Mouse (Mus musculus): ENCODE data around the gene Fbxo47.
A peak's percentile ranks its signal among the peaks of the same experiment; 100 is the strongest.

Fbxo47 gene

GRCm38 (mm10) chr11:97883918-97884600, at the start of gene Fbxo47:
Gene Fbxo47 (minus strand): TSS chr11:97884154.
- peak; percentile 98 for DNase-seq (ENCODE audit: low read depth, low spot score)

- no peak for DNase-seq (ENCODE audit: low read depth, low spot score)
Measured at GRCm38 (mm10) chr11:97933553-97933952, 49.6 kb upstream of the Fbxo47 start.

- DNase-seq (ENCODE audit: low read depth, low spot score) = no peak
Measured at GRCm38 (mm10) chr11:97928905-97929304, 45.0 kb upstream of the Fbxo47 start.

- DNase-seq (ENCODE audit: low read depth, low spot score) = no peak
Measured at GRCm38 (mm10) chr11:97924217-97924616, 40.3 kb upstream of the Fbxo47 start.

GRCm38 (mm10) chr11:97923639-97924038, 39.7 kb upstream of the Fbxo47 start:
- DNase-seq (ENCODE audit: low read depth, low spot score) = no peak

- no peak for DNase-seq (ENCODE audit: low read depth, low spot score)
Measured at GRCm38 (mm10) chr11:97915974-97916503, 32.1 kb upstream of the Fbxo47 start.

- no peak for DNase-seq (ENCODE audit: low read depth, low spot score)
Measured at GRCm38 (mm10) chr11:97915471-97915870, 31.5 kb upstream of the Fbxo47 start.

GRCm38 (mm10) chr11:97913111-97913510, 29.2 kb upstream of the Fbxo47 start:
- no peak for DNase-seq (ENCODE audit: low read depth, low spot score)

- DNase-seq (ENCODE audit: low read depth, low spot score) = no peak
Measured at GRCm38 (mm10) chr11:97908634-97909348, 24.8 kb upstream of the Fbxo47 start.

GRCm38 (mm10) chr11:97907935-97908334, 24.0 kb upstream of the Fbxo47 start:
- no peak for DNase-seq (ENCODE audit: low read depth, low spot score)

- DNase-seq (ENCODE audit: low read depth, low spot score) = no peak
Measured at GRCm38 (mm10) chr11:97906905-97907304, 23.0 kb upstream of the Fbxo47 start.

- no peak for DNase-seq (ENCODE audit: low read depth, low spot score)
Measured at GRCm38 (mm10) chr11:97905941-97906340, 22.0 kb upstream of the Fbxo47 start.

GRCm38 (mm10) chr11:97905540-97905939, 21.6 kb upstream of the Fbxo47 start:
- DNase-seq (ENCODE audit: low read depth, low spot score) = no peak

- no peak for DNase-seq (ENCODE audit: low read depth, low spot score)
Measured at GRCm38 (mm10) chr11:97904801-97905200, 20.8 kb upstream of the Fbxo47 start.

- no peak for DNase-seq (ENCODE audit: low read depth, low spot score)
Measured at GRCm38 (mm10) chr11:97901806-97902205, 17.9 kb upstream of the Fbxo47 start.

GRCm38 (mm10) chr11:97899822-97900221, 15.9 kb upstream of the Fbxo47 start:
- peak; percentile 86 for DNase-seq (ENCODE audit: low read depth, low spot score)

GRCm38 (mm10) chr11:97897568-97898185, 13.7 kb upstream of the Fbxo47 start:
- no peak for DNase-seq (ENCODE audit: low read depth, low spot score)

GRCm38 (mm10) chr11:97896655-97897054, 12.7 kb upstream of the Fbxo47 start:
- no peak for DNase-seq (ENCODE audit: low read depth, low spot score)

- DNase-seq (ENCODE audit: low read depth, low spot score) = no peak
Measured at GRCm38 (mm10) chr11:97891821-97892220, 7.9 kb upstream of the Fbxo47 start.

GRCm38 (mm10) chr11:97885296-97885915, 1.5 kb upstream of the Fbxo47 start:
- DNase-seq (ENCODE audit: low read depth, low spot score) = no peak

- DNase-seq (ENCODE audit: low read depth, low spot score) = no peak
Measured at GRCm38 (mm10) chr11:97884601-97885185, 739 bp upstream of the Fbxo47 start.

- DNase-seq (ENCODE audit: low read depth, low spot score) = peak; percentile 67
Measured at GRCm38 (mm10) chr11:97883542-97883917, 424 bp downstream of the Fbxo47 start.

Measured in forelimb bud, embryonic 11.5 days (tissue).